Mouse (Mus musculus): ENCODE measurements around the gene Hsp90aa1.
A peak's percentile ranks its signal among the peaks of the same experiment; 100 is the strongest.
"Not testable (repeated sequence)": the region's sequence is repeated elsewhere in the genome, so short reads cannot be mapped to it uniquely, and the experiment has no call there.

Gene Hsp90aa1

GRCm38 (mm10) chr12:110702556-110702955 lies at the start of gene Hsp90aa1:
Gene Hsp90aa1, minus strand, starts transcription at chr12:110702728.
- DNase-seq: no peak

DNA sequence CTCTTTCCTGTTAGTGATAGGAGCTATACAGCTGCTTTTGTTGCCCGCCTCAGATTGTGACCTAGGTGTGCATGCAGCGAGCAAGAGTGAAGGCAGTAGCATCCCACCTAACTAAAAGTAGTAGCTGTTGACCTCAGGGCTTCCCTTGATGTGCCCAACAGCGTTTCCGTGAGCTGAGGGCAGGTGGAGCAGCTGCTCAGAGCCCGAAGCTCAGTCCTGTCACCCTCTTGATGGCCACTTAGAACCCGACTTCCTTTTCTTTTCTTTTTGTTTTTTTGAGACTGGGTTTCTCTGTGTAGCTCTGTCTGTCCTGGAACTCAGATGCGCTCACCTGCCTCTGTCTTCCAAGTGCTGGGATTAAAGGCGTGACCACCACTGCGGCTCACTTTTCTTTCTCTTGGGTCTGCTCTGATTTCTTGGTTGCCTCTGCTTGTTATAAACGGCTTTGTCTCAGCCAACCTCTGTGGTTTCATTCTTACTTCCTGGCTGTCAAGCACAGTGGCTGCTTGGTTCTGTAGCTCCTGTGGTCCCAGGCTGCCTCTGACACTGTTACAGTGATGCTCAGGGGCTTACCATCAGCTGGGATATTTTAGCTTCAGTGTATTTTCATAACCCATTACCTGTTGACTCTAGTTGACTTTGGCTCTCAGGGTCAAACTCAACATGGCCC lies 48.4 kb upstream of the Hsp90aa1 start:
- no peak for DNase-seq

DNA sequence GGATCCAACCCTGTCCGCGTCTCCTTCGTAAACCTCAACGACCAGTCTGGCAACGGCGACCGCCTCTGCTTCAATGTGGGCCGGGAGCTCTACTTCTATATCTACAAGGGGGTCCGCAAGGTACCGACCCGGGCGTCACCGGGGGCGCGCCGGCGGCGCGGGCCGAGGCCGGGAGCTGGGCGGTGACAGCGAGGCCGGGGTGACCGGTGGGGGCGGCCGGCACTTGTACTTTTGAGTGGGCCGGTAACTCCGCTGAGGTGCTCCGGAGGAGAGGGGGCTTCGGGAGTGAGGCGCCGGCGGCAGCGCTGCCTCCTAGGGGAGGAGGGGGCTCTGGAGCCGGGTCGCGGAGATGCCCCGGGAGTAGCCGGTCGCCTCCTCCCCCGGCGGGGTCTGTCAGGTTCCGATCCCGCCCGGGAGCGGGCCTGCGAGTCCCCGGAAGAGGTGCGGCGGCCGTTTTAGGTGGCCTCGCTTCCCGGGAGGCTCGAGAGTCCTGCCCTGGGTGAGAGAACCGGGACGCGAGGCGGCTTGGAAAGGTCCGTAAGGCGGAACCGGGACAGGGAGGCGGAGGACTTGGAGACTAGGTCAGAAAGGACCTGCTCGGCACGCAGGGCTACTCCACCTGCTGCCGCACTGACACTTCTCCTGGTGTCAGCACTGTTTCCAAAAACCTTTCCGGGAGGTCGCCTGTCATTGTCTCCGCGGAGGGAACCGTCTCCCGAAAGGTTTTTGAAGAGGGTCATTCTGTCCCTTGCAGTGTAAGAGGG lies 35.8 kb upstream of the Hsp90aa1 start:
- no peak for DNase-seq

DNA sequence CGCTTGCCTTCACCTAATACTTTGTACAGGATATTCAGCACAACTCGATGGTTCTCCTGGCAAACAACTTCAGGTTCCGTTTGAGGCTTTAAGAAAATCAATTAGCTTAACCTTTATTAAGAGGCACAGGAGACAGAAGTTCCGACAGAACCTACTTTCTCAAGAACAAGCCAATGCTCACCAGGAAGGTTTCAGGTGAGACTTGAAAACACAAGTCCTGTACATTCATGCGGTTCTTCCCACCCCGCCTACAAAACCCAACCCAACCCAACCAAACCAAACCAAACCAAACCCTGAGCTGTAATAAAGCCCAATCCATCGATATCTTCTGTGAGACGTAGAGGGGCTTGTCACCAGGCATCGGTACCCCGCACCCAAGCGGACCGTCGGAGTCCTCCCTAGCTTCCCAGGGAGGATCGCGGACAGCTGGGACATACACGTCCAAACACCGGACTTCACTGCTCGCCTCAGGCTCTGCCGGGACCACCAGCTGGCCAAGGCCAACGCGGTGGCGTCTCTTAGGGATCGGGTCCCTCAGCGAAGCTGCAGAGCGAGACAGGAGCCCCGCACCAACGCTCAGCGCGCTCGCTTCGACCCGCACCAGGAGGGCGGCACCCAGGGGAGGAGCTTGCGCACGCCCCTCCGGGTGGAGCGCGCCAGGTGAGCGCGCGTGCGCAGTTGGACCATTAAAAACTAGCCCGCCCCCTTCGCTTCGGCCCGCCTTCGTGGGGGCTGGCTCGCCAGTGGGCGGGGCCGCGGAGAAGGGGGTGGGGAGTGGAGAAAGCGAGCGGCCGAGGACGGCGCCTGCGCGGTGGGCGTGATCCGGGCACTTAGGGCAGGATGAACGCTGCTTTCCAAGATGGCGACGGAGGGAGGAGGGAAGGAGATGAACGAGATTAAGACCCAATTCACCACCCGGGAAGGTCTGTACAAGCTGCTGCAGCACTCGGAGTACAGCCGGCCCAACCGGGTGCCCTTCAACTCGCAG lies 34.9 kb upstream of the Hsp90aa1 start, which contains the start of gene Wdr20:
Wdr20 (plus strand) TSS at position 775 of the 988 bp plus-strand sequence.
- peak; percentile 100 for DNase-seq

GRCm38 (mm10) chr12:110736641-110737040 lies 34.1 kb upstream of the Hsp90aa1 start:
- DNase-seq: peak; percentile 14 to 24

GRCm38 (mm10) chr12:110733254-110733653 lies 30.7 kb upstream of the Hsp90aa1 start:
- DNase-seq: not testable (repeated sequence)

DNA sequence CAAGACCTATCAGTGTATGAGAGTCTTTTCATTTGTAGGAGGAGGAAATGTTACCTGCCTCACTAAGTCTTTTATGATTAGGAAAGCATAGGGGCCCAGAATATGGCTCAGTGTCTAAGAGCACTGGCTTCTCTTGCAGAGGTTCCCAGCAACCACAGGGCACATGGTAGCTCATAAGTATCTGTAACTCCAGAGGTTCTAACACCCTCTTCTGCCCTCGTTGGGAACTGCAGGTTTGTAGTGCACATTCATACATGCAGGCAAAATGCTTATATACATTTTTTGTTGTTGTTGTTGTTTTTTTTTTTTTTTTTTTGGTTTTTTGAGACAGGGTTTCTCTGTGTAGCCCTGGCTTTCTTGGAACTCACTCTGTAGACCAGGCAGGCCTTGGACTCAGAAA lies 23.9 kb upstream of the Hsp90aa1 start:
- no peak for DNase-seq

DNA sequence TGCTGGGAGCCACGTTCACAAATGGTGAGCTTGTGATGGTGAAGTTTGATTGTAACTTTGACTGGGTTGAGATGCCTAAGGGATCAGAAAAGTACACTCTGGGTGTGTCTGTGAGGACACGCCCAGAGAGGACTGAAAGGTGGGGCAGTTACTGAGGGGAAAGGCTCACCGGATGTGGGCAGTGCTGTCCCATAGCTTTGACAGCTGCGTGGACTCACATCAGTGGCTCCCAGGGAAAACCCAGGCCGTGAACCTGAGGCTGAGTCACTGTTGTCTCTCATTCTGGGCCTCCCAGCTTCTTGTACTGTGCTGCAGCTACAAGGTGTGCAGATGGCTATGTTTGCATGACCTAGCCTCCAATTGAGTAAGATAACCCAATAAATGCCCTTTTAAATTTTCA lies 23.0 kb upstream of the Hsp90aa1 start:
- no peak for DNase-seq

DNA sequence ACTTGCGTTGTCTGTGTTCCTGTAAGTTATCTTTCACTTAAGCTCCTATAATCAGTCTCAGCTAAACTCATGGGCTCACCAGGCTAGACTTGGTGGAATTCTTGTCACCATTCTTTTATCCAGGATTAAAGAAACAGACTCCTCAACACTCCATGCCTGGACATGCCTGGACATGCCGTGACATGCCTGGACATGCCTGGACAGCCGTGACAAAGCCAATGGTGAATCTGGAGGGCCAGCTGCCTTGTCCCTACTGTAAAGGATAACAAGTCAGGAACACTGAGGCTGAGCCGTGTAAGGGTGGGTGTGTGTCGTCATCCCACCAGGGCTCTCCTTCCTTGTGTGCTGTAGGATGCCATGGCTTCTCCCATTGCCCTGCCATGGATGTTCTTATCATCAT lies 22.5 kb upstream of the Hsp90aa1 start:
- no peak for DNase-seq

- no peak for DNase-seq
These were observed 13.5 kb upstream of the Hsp90aa1 start for GRCm38 (mm10) chr12:110716004-110716403.

- DNase-seq: no peak
These were observed 11.7 kb upstream of the Hsp90aa1 start for GRCm38 (mm10) chr12:110714215-110714614.

- DNase-seq: peak in 1 of 2 experiments; percentile 23
These were observed 11.3 kb upstream of the Hsp90aa1 start for GRCm38 (mm10) chr12:110713784-110714183.

- no peak for DNase-seq
These were observed 8.7 kb upstream of the Hsp90aa1 start for GRCm38 (mm10) chr12:110711270-110711669.

- DNase-seq: no peak
These were observed 4.9 kb upstream of the Hsp90aa1 start for GRCm38 (mm10) chr12:110707451-110707850.

DNA sequence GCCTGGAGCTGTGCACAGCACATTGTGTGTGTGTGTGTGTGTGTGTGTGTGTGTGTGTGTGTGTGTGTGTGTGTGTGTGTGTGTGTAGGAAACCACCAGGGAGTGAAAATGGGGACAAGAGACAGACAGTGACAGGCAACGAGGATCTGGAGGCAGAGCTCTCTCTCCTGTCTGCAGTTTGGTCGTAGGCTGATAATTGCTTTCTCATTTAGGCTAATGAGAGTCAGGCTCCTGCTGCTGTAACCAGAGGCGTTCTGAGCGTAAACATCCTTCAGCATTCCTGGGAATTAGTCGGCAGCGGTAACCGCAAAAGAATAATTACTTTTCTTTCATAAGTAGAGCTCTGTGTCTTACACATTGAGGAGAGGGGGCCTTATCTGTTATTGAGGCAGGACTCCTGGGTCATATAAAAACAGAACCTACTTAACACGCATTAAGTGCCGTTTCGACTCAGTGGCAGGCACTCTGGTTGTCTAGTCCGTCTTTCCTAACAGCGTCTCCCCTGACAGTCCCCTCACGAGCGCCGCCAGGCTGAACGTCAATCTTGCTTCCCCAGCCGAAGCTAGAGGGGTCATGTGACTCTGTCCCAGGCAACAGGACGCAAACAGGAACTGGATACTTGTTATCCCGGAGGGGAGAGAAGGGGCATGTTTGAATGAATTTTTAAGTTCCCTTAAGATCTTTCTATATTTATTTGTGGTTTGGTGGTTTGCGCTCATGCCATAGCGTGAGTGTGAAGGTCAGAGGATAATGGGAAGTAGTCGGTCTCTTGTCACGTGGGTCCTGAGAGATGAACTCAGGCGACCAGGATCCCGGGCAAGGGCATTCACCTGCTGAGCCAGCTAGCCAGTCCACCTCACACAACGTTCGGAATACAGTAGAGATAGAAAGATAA lies 4.1 kb upstream of the Hsp90aa1 start:
- peak; percentile 54 to 55 for DNase-seq

GRCm38 (mm10) chr12:110705419-110705818 lies 2.9 kb upstream of the Hsp90aa1 start:
- not testable (repeated sequence) for DNase-seq

GRCm38 (mm10) chr12:110703682-110704081 lies 1.2 kb upstream of the Hsp90aa1 start:
- no peak for DNase-seq

GRCm38 (mm10) chr12:110703008-110703471 lies 512 bp upstream of the Hsp90aa1 start:
- peak; percentile 92 to 94 for DNase-seq

GRCm38 (mm10) chr12:110701363-110701762 lies 1.2 kb downstream of the Hsp90aa1 start:
- not testable (repeated sequence) for DNase-seq

- no peak for DNase-seq
These were observed 1.8 kb downstream of the Hsp90aa1 start for GRCm38 (mm10) chr12:110700730-110701129.

- no peak for DNase-seq
These were observed 3.4 kb downstream of the Hsp90aa1 start for GRCm38 (mm10) chr12:110699171-110699547.
